ENCODE assay signal across 12 mouse cellular contexts in the genomic region with DNA sequence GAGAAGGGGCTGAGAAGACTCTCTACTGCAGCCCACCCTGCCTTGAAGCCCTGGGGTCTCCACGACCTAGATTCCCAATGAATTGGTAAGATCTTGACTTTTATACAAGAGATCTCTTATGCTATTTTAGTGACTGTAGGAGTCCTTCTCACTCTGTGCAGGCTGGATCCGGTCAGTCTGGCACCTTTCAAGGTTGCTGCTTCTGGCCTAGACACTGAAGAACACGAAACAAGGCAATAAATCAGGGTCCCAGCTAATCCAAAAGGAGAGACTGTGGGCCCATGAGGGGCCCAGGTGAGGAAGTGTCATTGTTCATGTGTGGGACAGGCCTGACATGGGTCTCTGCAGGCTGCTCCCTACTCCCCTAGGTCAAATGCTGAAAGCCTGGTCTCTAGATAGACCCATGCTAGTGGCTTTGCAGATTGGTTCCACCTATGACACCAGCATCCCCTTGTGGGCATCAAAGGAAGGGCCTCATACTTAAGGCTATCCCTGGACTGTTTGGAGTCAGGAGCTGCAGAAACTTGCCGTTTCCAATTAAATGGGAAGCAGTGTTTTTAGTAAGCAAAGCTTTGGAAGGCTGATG. TPM values are rescaled to one million over a fixed set of nuclear protein-coding genes. Genes with fewer than 3 reads are reported as not detected.
DNase-seq lines count a peak whose midpoint lies in the region; ATAC-seq and TF ChIP-seq lines count a peak whose summit lies in the region.
"Had no signal": no experiment of that assay in that cellular context is flagged by ENCODE, and none has a peak within 500 bp of the region (broad histone marks: within the 10 kb centered on the region; RNA-seq: fewer than 3 reads in every experiment).

No protein-coding gene starts in this region.

- DNase-seq in cerebellum, adult 2 months: no peak
- DNase-seq in cerebellum, postnatal 25 days: no peak
- no peak for DNase-seq in limb, embryonic 10.5 days (ENCODE audit: low spot score)
- DNase-seq in induced T-regulatory cell, adult 2 months (ENCODE audit: low read depth): peak; percentile 53
- no peak for DNase-seq in frontal cortex, postnatal 25 days (ENCODE audit: low spot score in 2 of 2)
- DNase-seq in layer of hippocampus, postnatal 36 days: no peak
- DNase-seq: gastrocnemius, postnatal 25 days had no signal

- no peaks in the 10 kb centered on the region for H3K27me3 ChIP-seq in cerebellum, adult 2 months (ENCODE audit: control insufficient read depth, insufficient read depth, low read length)
- H3K27me3 ChIP-seq in limb, embryonic 13.5 days: no peaks in the 10 kb centered on the region
- no peaks in the 10 kb centered on the region for H3K27me3 ChIP-seq in limb, embryonic 10.5 days (ENCODE audit: low read depth, poor library complexity, severe bottlenecking)
- H3K27me3 ChIP-seq in ES-Bruce4 (ENCODE audit: control insufficient read depth, insufficient read depth, low read length, poor library complexity, severe bottlenecking): no peaks in the 10 kb centered on the region
- H3K27me3 ChIP-seq: kidney, embryonic 15.5 days had no signal

- no peak overlapping the region for H3K9ac ChIP-seq in limb, embryonic 13.5 days
- no peak overlapping the region for H3K9ac ChIP-seq in ES-Bruce4 (ENCODE audit: low read depth, poor library complexity, severe bottlenecking)
- H3K9ac ChIP-seq: kidney, embryonic 15.5 days had no signal

- no peak overlapping the region for H3K27ac ChIP-seq in cerebellum, adult 2 months (ENCODE audit: insufficient read depth, low read length)
- no peak overlapping the region for H3K27ac ChIP-seq in limb, embryonic 13.5 days
- no peak overlapping the region for H3K27ac ChIP-seq in limb, embryonic 10.5 days
- H3K27ac ChIP-seq in ES-Bruce4 (ENCODE audit: insufficient read depth, low read length): no peak overlapping the region
- H3K27ac ChIP-seq: kidney, embryonic 15.5 days had no signal

- TF ChIP-seq EP300 in ES-Bruce4 (IDR thresholded peaks at IDR 0.05; ENCODE audit: insufficient read depth, low read depth, low read length): no peak

- H3K36me3 ChIP-seq in limb, embryonic 13.5 days: peaks cover 16% of the 10 kb centered on the region
- peaks cover 17% of the 10 kb centered on the region for H3K36me3 ChIP-seq in limb, embryonic 10.5 days
- H3K36me3 ChIP-seq in ES-Bruce4 (ENCODE audit: control insufficient read depth, insufficient read depth, low read length, poor library complexity, severe bottlenecking): no peaks in the 10 kb centered on the region

- 72% methylated on average over 4 of the region's 4 CpGs for WGBS in cerebellum, adult 2 months
- 66% methylated on average over 4 of the region's 4 CpGs for WGBS in limb, embryonic 13.5 days
- WGBS in limb, embryonic 10.5 days: 74% methylated on average over 4 of the region's 4 CpGs

- H3K4me1 ChIP-seq in cerebellum, adult 2 months (ENCODE audit: control insufficient read depth, insufficient read depth, low read length): no peaks in the 10 kb centered on the region
- H3K4me1 ChIP-seq in limb, embryonic 13.5 days: no peaks in the 10 kb centered on the region
- H3K4me1 ChIP-seq in limb, embryonic 10.5 days: peaks cover 4% of the 10 kb centered on the region; the same call in 1 of the 2 replicates
- no peaks in the 10 kb centered on the region for H3K4me1 ChIP-seq in ES-Bruce4 (ENCODE audit: control insufficient read depth, insufficient read depth, low read length)
- H3K4me1 ChIP-seq: kidney, embryonic 15.5 days had no signal

- H3K9me3 ChIP-seq in limb, embryonic 13.5 days: no peaks in the 10 kb centered on the region
- H3K9me3 ChIP-seq in limb, embryonic 10.5 days (replicated peaks): no peaks in the 10 kb centered on the region
- H3K9me3 ChIP-seq in ES-Bruce4 (replicated peaks; ENCODE audit: control insufficient read depth, insufficient read depth, low read length, poor library complexity, severe bottlenecking): no peaks in the 10 kb centered on the region
- H3K9me3 ChIP-seq: kidney, embryonic 15.5 days had no signal

- peak; percentile 31; the same call in 1 of the 2 replicates for TF ChIP-seq CTCF in cerebellum, adult 2 months (IDR thresholded peaks at IDR 0.05; ENCODE audit: borderline replicate concordance, insufficient read depth, low read depth, low read length)
- peak; percentile 35 for TF ChIP-seq CTCF in ES-Bruce4 (IDR thresholded peaks at IDR 0.05; ENCODE audit: low read depth, low read length)

- no peak overlapping the region for H3K4me2 ChIP-seq in limb, embryonic 13.5 days (replicated peaks)
- H3K4me2 ChIP-seq: kidney, embryonic 15.5 days had no signal

- 0 out of 2 replicates have a peak, but pooled peaks have one; percentile 14 for ATAC-seq in limb, embryonic 13.5 days (ENCODE audit: low FRiP score, low read depth)

- no peak overlapping the region for H3K4me3 ChIP-seq in cerebellum, adult 2 months (replicated peaks; ENCODE audit: insufficient read depth, low read depth, low read length)
- no peak overlapping the region for H3K4me3 ChIP-seq in limb, embryonic 13.5 days
- no peak overlapping the region for H3K4me3 ChIP-seq in limb, embryonic 10.5 days
- no peak overlapping the region for H3K4me3 ChIP-seq in ES-Bruce4 (ENCODE audit: low read depth, low read length)
- H3K4me3 ChIP-seq: kidney, embryonic 15.5 days had no signal

- no peak for TF ChIP-seq POLR2A in cerebellum, adult 2 months (IDR thresholded peaks at IDR 0.05; ENCODE audit: borderline replicate concordance, insufficient read depth, low read length)
- no peak for TF ChIP-seq POLR2A in ES-Bruce4 (IDR thresholded peaks at IDR 0.05; ENCODE audit: insufficient read depth, low read length)

RNA-seq across cellular contexts. Expression of a gene that starts 13.0 kb away (rescaled TPM):
- polyA plus RNA-seq in cerebellum, adult 2 months (2012; rRNA removed): 19.5 and 19.6 TPM in 2 replicates
- polyA plus RNA-seq in limb, embryonic 13.5 days (2015; fragmentation: Nextera tagmentation; extraction: Ambion mirVana): 3.1 and 3.6 TPM in 2 replicates
- polyA plus RNA-seq in limb, embryonic 10.5 days (2016; fragmentation: Nextera tagmentation; extraction: Ambion mirVana): 4.7 and 5.1 TPM in 2 replicates
- 32.4 and 37.6 TPM in 2 replicates for polyA plus RNA-seq in ES-Bruce4 (2011; ENCODE audit: insufficient read depth, insufficient read length, low read depth, missing spikeins)
- total RNA-seq in layer of hippocampus, postnatal 36 days (2021): 10 to 100 TPM; 27.6 to 31.7 TPM

RNA-seq across cellular contexts. Expression of a gene that starts 29.7 kb away (rescaled TPM):
- polyA plus RNA-seq in cerebellum, adult 2 months (2012; rRNA removed): 4.1 and 5.4 TPM in 2 replicates
- 1,475 and 1,588 TPM in 2 replicates for polyA plus RNA-seq in limb, embryonic 13.5 days (2015; fragmentation: Nextera tagmentation; extraction: Ambion mirVana)
- polyA plus RNA-seq in limb, embryonic 10.5 days (2016; fragmentation: Nextera tagmentation; extraction: Ambion mirVana): 609 and 799 TPM in 2 replicates
- polyA plus RNA-seq in ES-Bruce4 (2011; ENCODE audit: insufficient read depth, insufficient read length, low read depth, missing spikeins): 12.4 and 18.2 TPM in 2 replicates
- total RNA-seq in layer of hippocampus, postnatal 36 days (2021): 100 to 1,000 TPM; 144 to 150 TPM

RNA-seq across cellular contexts. Expression of a gene that starts 49.6 kb away (rescaled TPM):
- 1.1 and 1.2 TPM in 2 replicates for polyA plus RNA-seq in cerebellum, adult 2 months (2012; rRNA removed)
- 0.17 TPM in 1 of 2 replicates, not detected in the other for polyA plus RNA-seq in limb, embryonic 13.5 days (2015; fragmentation: Nextera tagmentation; extraction: Ambion mirVana)
- not detected in 2 replicates for polyA plus RNA-seq in limb, embryonic 10.5 days (2016; fragmentation: Nextera tagmentation; extraction: Ambion mirVana)
- polyA plus RNA-seq in ES-Bruce4 (2011; ENCODE audit: insufficient read depth, insufficient read length, low read depth, missing spikeins): 0.33 and 0.49 TPM in 2 replicates
- total RNA-seq in layer of hippocampus, postnatal 36 days (2021): under 1 TPM; 0.25 to 0.48 TPM
- total RNA-seq: gastrocnemius, postnatal 25 days had no signal
- polyA plus RNA-seq: C2C12; kidney, embryonic 15.5 days; liver, embryonic 16.5 days had no signal

Comparison
In these comparisons a context has a peak if more than half of its experiments do, and no peak if none do; other contexts are left out.
1. RNA of a gene that starts 29.7 kb away (polyA plus RNA-seq): 1,475 to 1,588 TPM in limb, embryonic 13.5 days and 609 to 799 TPM in limb, embryonic 10.5 days; 12.4 to 18.2 TPM in ES-Bruce4 and 4.1 to 5.4 TPM in cerebellum, adult 2 months; every median in the first group is over 10 times any median in the second.